Mouse (Mus musculus): ENCODE data around the gene Tuba1b. TPM values are rescaled to one million over a fixed set of nuclear protein-coding genes. Genes with fewer than 3 reads are reported as not detected.
"Not testable (repeated sequence)": the region's sequence is repeated elsewhere in the genome, so short reads cannot be mapped to it uniquely, and the experiment has no call there.

Tuba1b gene
- total RNA-seq, 2 experiments from 2014 or later: 466 to 491 TPM

DNA sequence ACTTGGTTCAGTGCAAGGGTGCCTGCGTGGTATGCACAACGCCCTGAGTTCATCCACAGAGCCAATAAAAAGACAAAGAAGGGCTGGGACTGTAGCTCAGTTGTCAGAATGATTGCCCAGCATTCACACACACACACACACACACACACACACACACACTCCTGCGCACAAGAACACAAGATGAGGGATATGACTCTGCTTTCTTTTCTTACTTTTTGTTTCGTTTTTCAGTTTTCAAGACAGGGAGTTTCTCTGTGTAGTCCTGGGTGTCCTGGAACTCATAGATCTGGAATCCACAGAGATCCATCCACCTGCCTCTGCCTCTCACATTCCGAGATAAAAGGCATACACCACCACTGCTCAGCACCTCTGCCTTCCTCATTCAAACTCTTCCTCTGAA, 6.8 kb downstream of the Tuba1b start:
- no peak for DNase-seq (ENCODE audit: low spot score in 2 of 2)
- TF ChIP-seq CTCF (conservative IDR thresholded peaks at IDR 0.05): no peak

DNA sequence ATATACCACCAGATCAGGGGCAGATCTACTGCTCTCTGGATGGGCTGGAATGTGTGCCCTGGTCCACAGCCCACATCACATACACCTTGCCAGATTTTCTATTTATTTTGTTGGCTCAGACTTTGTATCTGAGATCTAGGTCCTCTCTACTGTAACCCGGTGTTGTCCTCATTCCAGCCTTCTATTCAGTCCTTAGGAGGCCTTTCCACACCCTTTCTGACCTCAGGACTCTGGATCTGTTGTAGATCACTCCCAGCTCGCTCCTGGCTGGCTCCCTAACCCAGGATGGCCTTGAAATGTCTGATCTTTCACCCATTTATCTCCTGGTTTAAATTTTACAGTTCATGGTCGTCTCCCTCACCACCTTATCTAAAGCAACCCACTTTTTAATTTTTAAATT, 9.7 kb downstream of the Tuba1b start:
- DNase-seq (ENCODE audit: low spot score in 2 of 2): no peak
- Histone ChIP-seq H3K4me3 (no peak overlapping the region), H3K27ac (no peak overlapping the region)
- no peak for TF ChIP-seq CTCF (conservative IDR thresholded peaks at IDR 0.05)

More for the DNA sequence above, 6.8 kb downstream of the Tuba1b start:
- Histone ChIP-seq H3K27ac (no peak overlapping the region), H3K4me3 (no peak overlapping the region)

DNA sequence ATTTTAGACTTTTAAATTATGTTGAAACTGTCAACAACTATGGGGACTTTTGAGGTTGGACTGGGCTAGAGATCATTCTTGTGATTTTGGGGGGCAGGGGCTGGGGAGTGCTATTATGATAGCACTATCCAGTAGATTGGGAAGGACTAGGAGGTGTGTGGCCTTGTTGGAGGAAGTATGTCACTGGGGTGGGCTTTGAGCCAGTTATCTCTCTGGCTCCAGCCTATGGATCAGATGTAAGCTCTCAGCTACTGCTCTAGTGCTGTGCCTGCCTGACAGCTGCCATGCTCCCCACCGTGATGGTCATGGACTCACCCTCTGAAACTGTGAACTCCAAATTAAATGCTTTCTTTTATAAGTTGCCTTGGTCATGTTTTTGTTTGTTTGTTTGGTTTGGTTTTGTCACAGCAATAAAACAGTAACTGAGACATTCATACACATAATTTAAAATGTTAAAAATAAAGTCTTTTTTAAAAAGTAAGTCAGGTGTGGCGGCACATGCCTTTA, 11.3 kb downstream of the Tuba1b start:
- Histone ChIP-seq H3K4me3 (no peak overlapping the region), H3K27ac (no peak overlapping the region)
- DNase-seq (ENCODE audit: low spot score in 2 of 2): no peak
- TF ChIP-seq CTCF (conservative IDR thresholded peaks at IDR 0.05): no peak

DNA sequence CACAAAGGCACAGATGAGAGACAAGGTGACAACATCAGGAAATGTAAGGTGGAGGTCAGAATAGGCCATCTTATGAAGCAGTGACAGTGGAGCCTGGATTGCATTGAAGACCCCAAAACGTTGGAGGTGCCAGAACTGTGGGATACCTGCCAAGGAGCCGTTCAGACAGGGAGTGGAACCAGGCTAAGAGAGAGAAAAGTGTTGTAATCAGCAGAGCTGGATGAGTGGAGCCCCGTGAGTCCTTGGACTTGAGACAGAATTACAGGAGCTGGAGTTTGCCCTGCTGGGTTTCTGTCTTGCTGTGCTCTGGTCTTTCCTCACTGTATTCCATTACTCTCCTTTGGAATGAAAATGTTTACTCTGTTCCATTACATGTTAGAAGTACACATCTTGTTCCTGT, 11.8 kb downstream of the Tuba1b start:
- Histone ChIP-seq H3K4me3 (no peak overlapping the region), H3K27ac (no peak overlapping the region)
- DNase-seq (ENCODE audit: low spot score in 2 of 2): no peak
- no peak for TF ChIP-seq CTCF (conservative IDR thresholded peaks at IDR 0.05)

DNA sequence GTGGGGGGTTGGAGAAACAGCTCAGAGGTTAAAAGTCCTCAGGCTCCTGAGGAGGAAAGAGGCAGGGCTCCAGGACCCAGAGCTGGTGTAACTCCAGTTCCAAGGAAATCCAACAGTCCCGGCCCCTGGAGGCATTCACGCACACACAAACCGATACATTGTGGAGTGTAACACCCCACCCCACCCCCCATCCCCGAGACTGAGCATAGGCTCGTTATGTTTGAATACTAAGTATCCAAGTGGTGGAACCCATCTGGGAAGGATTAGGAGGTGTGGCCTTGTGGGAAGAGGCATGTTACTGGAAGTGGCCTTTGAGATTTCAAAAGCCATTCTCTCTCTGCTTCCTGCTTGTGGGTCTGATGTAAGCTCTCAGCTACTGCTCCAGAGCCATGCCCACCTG, 12.9 kb downstream of the Tuba1b start:
- no peak for TF ChIP-seq CTCF (conservative IDR thresholded peaks at IDR 0.05)
- H3K4me3 ChIP-seq: no peak overlapping the region
- H3K27ac ChIP-seq: no peak overlapping the region
- DNase-seq (ENCODE audit: low spot score in 2 of 2): no peak

DNA sequence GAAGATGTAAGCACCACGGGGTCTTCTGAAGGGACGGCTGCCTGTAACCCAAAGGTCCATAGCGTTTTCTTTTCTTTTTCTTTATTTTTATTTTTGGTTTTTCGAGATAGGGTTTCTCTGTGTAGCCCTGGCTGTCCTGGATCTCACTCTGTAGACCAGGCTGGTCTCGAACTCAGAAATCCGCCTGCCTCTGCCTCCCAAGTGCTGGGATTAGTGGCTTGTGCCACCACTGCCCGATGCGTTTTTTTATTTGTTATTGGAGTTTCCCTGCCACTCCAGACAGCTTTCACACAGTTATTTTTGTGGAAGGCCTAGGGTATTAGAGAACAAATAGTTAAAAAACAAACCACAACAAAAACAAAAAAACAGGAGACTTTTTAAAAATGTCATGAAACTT, 15.9 kb downstream of the Tuba1b start:
- not testable (repeated sequence) for DNase-seq (ENCODE audit: low spot score in 2 of 2)
- Histone ChIP-seq H3K27ac (peak overlapping the region; percentile 95), H3K4me3 (peak overlapping the region; percentile 82)

DNA sequence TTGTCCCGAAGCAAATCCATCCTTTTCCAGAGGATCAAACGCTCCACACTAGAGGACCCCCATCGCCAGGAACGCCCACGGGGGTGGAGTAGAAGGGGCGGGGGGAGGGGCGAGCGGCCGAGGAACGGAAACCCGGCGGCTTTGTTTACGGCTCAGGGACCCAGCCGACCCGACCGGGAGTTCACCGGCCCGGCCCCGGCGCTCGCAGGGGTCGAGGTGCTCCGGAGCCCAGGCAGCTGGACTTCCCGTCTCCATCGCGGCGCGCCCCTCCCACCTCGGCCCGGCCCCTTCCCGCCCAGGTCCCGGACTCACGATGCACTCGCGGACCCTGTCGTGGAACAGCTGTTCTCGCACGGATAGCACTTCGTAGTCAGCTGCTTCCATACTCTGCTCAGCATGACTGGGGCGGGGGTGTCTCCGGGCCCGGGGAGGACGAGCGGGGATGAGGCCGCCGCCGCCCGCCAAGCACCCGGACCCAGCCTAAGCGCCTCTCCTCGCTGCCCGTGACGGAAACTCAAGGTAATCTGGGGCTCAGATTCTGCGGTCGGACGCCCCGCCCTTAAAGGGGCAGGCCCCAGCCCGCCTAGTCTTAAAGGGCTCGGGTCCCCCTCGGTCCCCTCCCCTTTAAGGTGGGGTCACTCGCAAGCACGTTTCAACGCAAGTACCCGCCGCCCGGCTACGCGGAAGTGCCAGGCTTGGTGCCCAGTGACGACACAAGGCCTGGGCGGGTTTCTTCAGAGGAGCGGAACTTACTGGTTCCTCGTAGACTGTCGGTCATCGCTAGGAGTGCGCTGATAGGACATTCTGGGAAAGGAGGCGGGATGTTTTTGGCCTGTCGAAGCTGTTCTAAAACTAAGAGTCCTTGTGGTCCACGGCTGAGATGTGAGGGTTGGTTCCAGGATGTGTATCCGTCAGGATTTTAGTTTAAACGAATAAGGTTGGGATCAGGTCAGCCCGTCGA, 16.5 kb downstream of the Tuba1b start, which contains the start of gene Lmbr1l:
TSS of gene Lmbr1l (minus strand) at position 694 of the 961 bp plus-strand sequence.
- Histone ChIP-seq H3K4me3 (peak within 1 kb of the TSS; percentile 82), H3K27ac (peak within 1 kb of the TSS; percentile 95)
- peak; percentile 99 to 100 for DNase-seq (ENCODE audit: low spot score in 2 of 2)
- no peak; the same call in 1 of the 2 replicates for TF ChIP-seq CTCF (conservative IDR thresholded peaks at IDR 0.05)

DNA sequence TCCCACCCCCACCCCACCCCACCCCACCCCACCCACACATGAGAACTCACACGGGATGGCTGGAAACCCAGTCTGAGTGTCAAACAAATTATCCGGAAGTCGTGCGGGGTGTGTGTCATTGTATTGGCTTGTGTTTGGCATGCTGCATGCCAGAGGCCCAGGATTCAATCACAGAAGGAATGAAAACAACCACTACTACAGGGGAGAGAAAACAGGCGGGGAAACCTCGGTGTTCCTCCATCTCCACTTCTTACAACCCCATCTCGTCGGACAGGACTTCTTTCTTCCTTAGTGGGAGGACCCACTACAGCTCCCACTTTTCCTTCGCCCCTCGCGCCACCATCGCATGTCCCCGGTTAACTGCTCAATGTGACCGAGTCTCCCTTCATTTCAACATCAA, 17.3 kb downstream of the Tuba1b start:
- DNase-seq (ENCODE audit: low spot score in 2 of 2): no peak
- H3K27ac ChIP-seq: peak overlapping the region; percentile 95

DNA sequence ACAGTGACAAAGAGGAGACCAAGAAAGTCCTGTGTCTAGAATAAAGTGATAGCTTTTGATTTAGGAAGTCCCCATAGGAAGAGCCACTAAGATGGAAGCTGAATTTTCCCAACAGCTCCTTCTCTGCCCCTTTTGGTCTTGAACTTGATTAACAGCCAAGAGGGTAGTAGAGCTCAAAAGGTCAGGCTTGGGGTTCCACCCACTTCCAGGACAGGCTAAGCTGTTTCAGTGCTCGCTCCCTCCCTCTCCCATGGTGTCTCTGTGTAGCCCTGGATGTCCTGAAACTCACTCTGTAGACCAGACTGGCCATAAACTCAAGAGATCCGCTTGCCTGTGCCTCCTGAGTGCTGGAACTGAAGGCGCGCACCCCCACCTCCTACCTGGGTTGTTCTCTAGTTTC, 18.3 kb downstream of the Tuba1b start:
- TF ChIP-seq CTCF (conservative IDR thresholded peaks at IDR 0.05): no peak
- Histone ChIP-seq H3K4me3 (no peak overlapping the region), H3K27ac (no peak overlapping the region)
- DNase-seq (ENCODE audit: low spot score in 2 of 2): no peak

More for the DNA sequence above, 17.3 kb downstream of the Tuba1b start:
- H3K4me3 ChIP-seq: peak overlapping the region; percentile 82
- TF ChIP-seq CTCF (conservative IDR thresholded peaks at IDR 0.05): no peak

DNA sequence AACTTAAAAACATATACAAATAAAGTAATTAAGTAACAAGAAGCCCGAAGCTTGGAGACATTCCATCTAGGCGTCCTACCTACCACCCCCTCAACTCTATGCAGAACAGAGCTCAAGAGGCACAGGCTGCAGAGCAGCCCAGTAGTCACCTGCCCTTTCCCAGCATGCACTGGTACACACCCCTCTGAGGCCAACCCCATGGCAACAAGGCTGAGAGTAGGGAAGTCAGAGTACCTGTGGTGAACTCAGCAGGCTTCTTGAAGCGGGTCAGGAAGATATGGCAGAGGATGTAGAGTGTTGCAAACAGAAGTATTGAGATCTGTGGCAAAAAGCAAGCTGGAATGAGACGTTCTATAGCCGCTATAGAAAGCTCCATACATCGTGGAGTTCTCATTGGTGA, 19.5 kb downstream of the Tuba1b start:
- no peak for DNase-seq (ENCODE audit: low spot score in 2 of 2)
- H3K4me3 ChIP-seq: no peak overlapping the region
- H3K27ac ChIP-seq: no peak overlapping the region
- no peak for TF ChIP-seq CTCF (conservative IDR thresholded peaks at IDR 0.05)

DNA sequence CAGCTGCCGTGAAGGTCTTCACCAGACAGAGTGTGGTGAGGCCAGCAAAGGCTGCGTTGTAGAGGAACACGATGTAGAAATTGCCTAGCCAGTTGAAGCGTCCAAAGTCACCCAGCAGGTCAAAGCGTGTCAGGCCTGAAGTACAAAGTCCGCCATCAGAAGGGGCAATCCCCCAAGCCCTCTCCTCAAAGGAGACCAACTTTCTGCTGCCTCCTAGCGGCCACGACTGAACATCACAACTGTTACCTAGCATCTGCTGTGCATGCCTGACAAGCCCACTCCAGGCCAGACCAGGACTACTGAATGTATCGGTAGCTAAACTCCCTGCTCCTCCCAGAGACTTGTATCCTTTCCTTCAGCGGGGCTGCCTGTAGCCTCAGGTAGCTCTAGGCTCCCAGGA, 29.7 kb downstream of the Tuba1b start:
- Histone ChIP-seq H3K27ac (no peak overlapping the region), H3K4me3 (no peak overlapping the region)
- DNase-seq (ENCODE audit: low spot score in 2 of 2): peak in 1 of 2 experiments; percentile 46
- TF ChIP-seq CTCF (conservative IDR thresholded peaks at IDR 0.05): peak; percentile 85

DNA sequence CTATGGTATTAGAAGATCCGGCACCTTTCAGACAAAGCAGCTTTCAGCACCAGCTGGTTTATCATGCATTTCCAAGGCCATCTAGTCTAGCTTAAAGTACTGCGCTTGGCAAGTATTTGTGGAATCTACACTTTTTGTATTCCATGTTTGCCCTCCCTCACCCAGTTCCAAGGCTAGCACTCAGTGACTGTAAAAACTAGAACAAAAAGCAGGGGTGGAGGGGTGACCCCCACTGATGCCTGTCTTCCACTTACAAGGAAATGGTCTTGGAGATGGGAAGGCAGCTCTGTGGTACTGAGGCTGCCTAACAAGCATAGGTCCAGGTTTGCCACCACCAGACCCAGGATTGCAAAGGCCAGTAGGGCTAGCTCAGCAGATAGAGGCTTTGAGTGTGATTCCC, 31.8 kb downstream of the Tuba1b start:
- DNase-seq (ENCODE audit: low spot score in 2 of 2): no peak
- no peak overlapping the region for H3K4me3 ChIP-seq
- no peak for TF ChIP-seq CTCF (conservative IDR thresholded peaks at IDR 0.05)
- H3K27ac ChIP-seq: no peak overlapping the region

DNA sequence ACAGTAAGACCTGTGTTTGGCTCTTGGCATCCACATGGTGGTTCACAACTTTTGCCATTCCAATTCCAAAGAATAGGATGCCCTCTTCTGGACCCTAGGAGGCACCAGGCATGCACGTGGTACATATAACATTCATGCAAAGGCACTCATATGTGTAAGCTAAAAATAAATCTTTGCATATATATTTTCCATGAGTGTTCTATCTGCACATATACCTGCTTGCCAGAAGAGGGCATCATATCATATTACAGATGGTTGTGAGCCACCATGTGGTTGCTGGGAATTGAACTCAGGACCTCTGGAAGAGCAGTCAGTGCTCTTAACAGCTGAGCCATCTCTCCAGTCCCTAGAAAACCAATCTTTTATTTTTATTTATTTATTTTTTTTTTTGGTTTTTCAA, 32.8 kb downstream of the Tuba1b start:
- TF ChIP-seq CTCF (conservative IDR thresholded peaks at IDR 0.05): peak; percentile 44
- H3K4me3 ChIP-seq: no peak overlapping the region
- DNase-seq (ENCODE audit: low spot score in 2 of 2): no peak
- no peak overlapping the region for H3K27ac ChIP-seq

Measured in layer of hippocampus, adult 2 months (tissue).